Mouse (Mus musculus) brain, embryonic 14.5 days (tissue): ENCODE results near the gene Papss1.

Source experiments
- CTCF ChIP-seq: fragments of 200-500 bp; IDR thresholded peaks from 2 replicates; pipeline ENCODE4 v1.5.1; 2012; ENCODE audit warnings: inconsistent platforms, mild to moderate bottlenecking, moderate library complexity, borderline replicate concordance; ENCODE audit not compliant: insufficient read depth, insufficient read length; ENCODE audit errors: extremely low read depth
- POLR2A ChIP-seq: fragments of 200-500 bp; IDR thresholded peaks from 2 replicates; pipeline ENCODE4 v1.6.1; 2012; ENCODE audit warnings: mild to moderate bottlenecking, inconsistent platforms, borderline replicate concordance; ENCODE audit not compliant: poor library complexity, insufficient read depth, insufficient read length, severe bottlenecking; ENCODE audit errors: extremely low read depth

DNA sequence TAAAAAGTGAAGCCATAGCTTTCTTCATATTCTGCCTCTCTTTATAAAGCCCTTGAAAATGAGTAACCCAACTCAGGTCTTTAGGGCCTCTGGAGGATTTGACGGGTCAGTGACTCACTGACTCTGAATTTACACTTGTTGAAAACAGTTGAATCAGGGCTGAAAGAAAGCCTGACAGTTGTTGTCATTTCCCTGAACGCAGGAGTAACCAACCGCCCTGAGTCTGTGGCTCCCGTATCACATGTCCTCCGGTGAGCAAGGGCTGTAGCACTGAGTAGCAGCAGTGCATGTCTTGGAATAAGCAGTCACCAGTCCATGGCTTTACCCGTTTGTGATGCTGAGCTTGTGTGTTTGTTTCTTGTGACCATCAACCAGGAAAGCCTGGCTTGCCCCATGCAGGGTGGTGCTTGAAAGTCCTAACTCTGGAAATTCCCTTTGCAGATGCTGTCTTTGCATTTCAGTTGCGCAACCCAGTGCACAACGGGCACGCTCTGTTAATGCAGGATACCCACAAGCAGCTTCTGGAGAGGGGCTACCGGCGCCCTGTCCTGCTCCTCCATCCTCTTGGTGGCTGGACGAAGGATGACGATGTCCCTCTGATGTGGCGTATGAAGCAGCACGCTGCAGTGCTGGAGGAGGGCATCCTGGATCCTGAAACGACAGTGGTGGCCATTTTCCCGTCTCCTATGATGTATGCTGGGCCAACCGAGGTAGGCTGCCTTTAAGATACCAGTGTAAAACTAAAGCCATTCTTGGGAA lies 54.2 kb downstream of the Papss1 start:
- TF ChIP-seq POLR2A = no peak
- no peak for TF ChIP-seq CTCF
